Mouse (Mus musculus): Measurements from ENCODE around the gene Grk3. TPM values are rescaled to one million over a fixed set of nuclear protein-coding genes. Genes with fewer than 3 reads are reported as not detected.

Grk3 gene
- 8.6 and 9.5 TPM in 2 replicates for polyA plus RNA-seq (2021; fragmentation: Nextera tagmentation)
- long read RNA-seq, experiment 1, full-length matches to known transcripts = 40 of 96 reads
- long read RNA-seq, experiment 1, partial matches to known transcripts = 8 of 96 reads
- long read RNA-seq, experiment 1, other reads (novel, unspliced or antisense) = 48 of 96 reads
- long read RNA-seq, experiment 2, full-length matches to known transcripts = 2 of 24 reads
- long read RNA-seq, experiment 2, partial matches to known transcripts = 4 of 24 reads
- long read RNA-seq, experiment 2, other reads (novel, unspliced or antisense) = 18 of 24 reads

GRCm38 (mm10) chr5:113015236-113016061, at the start of gene Grk3:
Grk3 (minus strand) TSS chr5:113015791.

DNA sequence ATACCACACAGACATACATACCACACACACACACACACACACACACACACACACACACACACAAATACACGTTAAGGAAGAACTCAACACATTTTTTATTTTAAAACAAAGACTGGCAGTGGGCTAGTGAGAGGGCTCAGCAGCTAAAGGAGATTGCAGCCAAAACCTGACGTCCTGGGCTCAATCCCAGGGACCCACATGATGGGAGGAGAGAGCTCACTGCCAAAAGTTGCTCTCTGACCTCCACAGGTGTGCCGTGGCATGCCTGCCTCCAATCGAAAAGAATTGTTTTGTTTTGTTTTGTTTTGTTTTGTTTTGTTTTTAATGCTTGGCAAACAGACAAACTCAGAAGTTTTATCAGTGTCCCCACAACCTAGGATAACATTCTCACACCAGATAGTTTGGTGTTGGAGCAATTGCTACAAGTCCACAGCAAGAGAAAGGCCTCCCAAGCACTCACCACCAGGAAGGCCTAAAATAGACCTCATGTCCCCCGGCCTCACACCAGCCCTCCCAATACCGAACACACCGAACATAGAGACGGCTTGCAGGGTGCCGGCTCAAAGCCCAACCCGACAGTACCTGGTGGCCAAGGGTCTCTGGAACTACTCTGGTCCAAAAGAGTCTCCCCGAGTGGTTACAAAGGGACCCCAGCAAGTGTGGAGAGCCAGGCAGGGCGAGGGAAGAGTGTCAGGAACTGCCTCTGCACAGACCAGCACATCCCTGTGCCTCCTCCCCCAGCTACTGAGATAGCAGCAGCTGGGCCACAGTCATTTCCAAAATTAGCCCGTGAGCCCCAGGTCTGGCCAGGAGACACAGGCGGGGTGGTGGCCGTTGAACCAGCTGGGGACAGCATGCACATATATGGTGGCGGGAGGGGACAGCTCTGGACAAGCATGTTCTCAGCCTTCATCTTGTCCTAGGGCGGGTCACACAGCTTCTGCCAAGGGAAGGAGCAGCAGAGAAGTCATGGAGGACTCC, 119.6 kb downstream of the Grk3 start, which contains the start of gene Myo18b:
Gene Myo18b (minus strand): TSS at position 689 of the 981 bp plus-strand sequence.

Other genes starting within 250 kb of the Grk3 start
- 0.50 and 0.61 TPM in 2 replicates for gene Myo18b, start 119.4 kb downstream of the Grk3 start, polyA plus RNA-seq (2021; fragmentation: Nextera tagmentation)
- not detected in 2 replicates for gene Crybb2, start 54.3 kb upstream of the Grk3 start, polyA plus RNA-seq (2021; fragmentation: Nextera tagmentation)
- 1.7 and 2.0 TPM in 2 replicates for gene Crybb3, start 65.8 kb upstream of the Grk3 start, polyA plus RNA-seq (2021; fragmentation: Nextera tagmentation)
- 6.4 and 7.8 TPM in 2 replicates for gene 2900026A02Rik, start 205.4 kb upstream of the Grk3 start, polyA plus RNA-seq (2021; fragmentation: Nextera tagmentation)
- gene Tmem211, start 211.1 kb upstream of the Grk3 start, polyA plus RNA-seq (2021; fragmentation: Nextera tagmentation) = not detected in 2 replicates

All from left cerebral cortex, adult 6 months (tissue).